Mouse (Mus musculus) erythroblast, adult 5-6 weeks (primary cell): ENCODE data around the gene Mul1. TPM values are rescaled to one million over a fixed set of nuclear protein-coding genes. Genes with fewer than 3 reads are reported as not detected.
A peak's percentile ranks its signal among the peaks of the same experiment; 100 is the strongest.
"Not testable (repeated sequence)": the region's sequence is repeated elsewhere in the genome, so short reads cannot be mapped to it uniquely, and the experiment has no call there.

Source experiments
- ATAC-seq: replicated peaks from 2 replicates; pipeline ENCODE4 v1.8.0; 2016; ENCODE audit warnings: moderate number of reproducible peaks, mild to moderate bottlenecking, moderate TSS enrichment, inconsistent platforms; ENCODE audit not compliant: poor library complexity, low FRiP score, severe bottlenecking
- total RNA-seq, 2 experiments: library from RNA; stranded (forward) in 1 of 2; stranded (reverse) in 1 of 2; fragments of 150-400 nt in 1 of 2; fragments of 200-764, 138-1000 nt in 1 of 2; gene quantifications; 2 replicates each; pipeline versions ENCODE4 v1.2.3 to v1.2.4; 2015 to 2017; ENCODE audit warnings: low replicate concordance in 2 of 2

Gene Mul1
- total RNA-seq (2015; ENCODE audit: low replicate concordance) = 3.7 and 4.2 TPM in 2 replicates
- 2.0 and 3.8 TPM in 2 replicates for total RNA-seq (2017; ENCODE audit: low replicate concordance)

DNA sequence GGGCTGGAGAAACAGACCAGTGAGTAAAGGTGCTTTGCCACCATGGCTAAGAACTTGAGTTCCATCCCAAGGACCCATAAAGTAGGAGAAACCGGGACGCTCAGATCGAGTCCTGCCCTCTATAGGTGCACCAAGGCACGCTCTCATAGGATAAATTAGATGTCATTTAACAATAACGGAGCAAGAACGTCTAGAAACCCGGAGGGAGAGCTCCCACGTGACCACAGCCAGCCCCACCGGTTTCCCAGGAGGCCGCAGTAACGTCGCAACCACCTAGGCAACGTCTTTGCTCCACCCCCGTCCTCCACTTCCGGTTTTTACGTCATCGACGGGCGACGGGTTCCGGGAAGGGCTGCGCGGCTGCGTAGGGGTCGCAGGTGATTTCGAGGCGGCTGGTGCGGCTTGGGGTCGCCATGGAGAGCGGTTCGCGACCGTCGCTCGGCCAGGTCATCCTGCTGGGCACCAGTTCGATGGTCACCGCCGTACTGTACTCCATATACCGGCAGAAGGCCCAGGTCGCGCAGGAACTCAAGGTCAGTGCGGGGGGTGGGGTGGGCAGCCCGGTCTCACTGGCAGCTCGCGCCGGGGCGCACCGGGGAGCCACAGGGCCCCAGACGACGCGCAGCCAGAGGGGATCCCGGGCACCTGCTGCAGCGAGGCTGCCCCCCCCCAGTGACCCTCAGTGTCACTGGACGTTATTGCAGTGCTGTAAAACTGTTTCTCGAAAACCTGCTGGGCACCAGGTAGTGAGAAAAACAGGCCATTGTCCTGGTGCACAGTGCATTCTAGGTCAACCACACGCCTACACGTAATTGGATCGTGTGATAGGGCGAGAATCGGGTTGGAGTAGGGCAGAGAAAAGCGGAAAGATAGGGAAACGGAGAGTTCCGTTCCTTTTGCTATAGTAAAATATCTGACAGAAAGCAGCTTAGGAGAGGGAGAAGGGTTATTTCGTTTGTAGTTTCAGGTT, at the start of gene Mul1:
Gene Mul1, plus strand, starts transcription at position 325 of the 970 bp plus-strand sequence.
- ATAC-seq = peak; percentile 97

DNA sequence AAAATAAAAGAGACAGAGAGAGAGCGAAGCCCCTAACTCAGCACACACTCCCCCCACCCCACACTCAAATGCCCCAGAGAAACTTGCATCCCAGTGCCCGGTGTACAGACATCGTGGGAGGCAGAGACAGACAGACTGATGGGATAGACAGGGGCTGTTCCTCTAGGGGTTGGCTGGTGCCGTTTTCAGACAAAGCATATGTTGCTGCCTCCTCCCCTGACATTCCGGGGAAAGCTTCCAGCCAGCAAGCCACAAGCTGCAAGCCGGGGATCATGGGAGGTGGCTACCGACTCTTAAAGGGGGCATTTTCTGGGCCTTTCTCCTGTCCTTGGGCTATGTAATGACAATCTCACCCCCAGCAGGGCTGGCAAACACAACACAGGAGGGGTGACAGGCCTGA, 40.8 kb upstream of the Mul1 start:
- no peak for ATAC-seq

DNA sequence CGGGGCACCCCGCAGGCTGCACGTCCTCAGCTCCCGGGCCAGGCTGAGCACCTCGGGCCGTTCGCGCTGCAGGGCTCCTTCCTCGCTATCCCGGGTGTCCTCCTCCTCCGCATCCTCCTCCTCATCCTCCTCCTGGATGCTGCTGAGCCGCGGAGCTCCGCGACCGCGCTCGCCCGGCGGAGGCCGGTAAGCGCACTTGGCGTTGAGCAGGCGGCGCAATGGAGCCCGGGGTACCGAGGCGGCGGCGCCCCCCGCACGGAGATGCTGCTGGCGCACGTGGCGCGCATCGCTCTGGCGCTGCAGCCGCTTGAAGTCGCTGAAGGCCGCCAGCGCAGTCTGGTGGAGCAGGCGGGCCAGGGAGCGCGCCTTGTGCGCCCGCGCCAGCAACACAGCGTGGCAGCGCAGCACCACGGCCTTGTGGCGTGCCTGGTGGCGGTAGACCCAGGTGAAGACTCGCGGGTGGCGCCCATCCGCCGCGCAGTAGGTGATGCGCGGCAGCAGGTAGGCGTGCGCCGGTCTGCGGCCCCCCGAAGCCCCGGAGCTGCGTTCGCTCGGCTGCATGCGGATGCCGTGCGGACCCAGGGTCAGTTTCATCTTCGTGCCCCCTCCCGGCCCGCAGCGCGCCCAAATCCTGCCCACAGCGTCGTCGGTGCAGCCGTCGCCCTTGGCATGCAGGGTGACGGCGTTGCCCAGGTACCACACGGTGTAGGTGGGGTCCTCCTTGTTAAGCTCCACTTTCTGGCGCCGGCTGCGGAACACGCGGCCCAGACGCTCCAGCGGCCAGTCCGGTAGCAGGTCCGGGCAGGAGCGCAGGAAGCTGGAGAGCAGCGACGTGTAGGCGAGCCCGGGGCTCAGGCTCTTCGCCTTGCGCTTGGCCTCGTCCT, 39.1 kb upstream of the Mul1 start:
- ATAC-seq = no peak

DNA sequence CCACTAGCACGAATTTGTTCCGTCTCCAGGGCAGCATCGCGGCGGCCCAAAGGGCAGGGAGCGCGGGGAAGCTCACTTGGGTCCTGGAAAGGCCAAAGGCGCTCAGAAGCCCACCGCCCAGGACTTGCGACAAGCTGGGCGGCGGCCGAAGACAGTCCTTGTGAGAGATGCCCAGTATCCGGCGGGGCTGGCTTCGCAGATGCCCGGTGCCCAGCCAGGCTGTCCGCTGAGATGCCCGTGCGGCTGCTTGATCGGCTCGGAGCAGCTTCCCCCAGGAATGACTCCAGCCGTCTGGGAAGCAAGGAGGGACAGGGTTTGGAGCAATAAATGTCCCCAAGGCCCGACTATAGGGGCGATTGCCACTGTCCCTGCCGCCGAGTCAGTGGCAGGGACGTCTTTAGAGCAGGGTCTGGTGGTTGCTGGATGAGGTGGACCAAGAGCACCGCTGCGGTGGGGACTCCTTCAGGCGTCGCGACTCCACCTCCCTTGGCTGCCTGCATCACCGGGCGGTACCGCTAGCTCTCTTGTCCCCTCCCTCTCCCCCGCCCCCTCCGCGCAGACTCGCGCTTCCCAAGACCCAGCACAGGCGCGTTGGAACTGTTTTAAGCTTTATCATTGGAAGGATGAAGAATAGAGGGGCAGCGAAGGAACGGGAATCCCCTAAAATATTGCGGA, 38.4 kb upstream of the Mul1 start, which contains the start of gene Fam43b:
Gene Fam43b, minus strand, starts transcription at position 558 of the 675 bp plus-strand sequence.
- no peak for ATAC-seq

DNA sequence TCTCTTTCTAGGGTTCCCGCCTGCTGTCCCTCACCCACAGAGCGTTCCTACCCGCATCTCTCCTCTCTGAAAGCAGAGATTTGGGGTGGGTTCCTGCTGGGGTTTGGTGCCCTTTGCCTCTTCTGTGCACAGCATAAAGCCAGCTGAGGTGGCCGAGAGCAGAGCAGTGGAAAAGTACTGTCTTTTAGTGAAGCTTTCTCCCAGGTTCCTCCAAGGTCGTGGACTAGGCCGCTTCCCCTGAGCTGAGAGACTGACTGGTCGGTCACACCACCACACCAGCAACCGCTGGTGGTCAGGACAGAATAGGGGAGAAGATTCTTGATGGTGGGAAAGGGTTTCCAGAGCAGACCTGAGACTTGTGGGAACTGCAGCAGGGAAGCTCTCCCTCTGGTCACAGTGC, 37.8 kb upstream of the Mul1 start:
- ATAC-seq = no peak

DNA sequence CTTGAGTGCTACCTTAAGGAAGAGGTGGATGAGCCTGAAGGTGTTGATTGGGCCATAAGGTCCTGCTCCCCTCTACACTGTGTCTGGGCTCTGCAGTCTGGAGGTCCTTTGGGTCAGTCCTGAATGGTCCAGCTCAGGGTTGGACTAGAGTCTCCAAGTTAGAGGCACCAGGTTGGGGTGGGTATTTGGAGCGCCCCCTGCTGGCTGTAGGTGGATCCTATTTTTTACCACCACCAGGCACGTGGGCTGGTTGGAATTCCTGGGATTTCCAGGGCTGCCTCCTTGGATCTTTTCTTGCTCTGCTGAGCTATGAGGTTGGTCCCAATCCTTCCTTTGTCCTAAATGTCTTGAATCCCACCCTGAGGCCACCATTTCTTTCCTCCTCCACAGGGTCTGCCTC, 29.7 kb upstream of the Mul1 start:
- peak; percentile 91 for ATAC-seq

DNA sequence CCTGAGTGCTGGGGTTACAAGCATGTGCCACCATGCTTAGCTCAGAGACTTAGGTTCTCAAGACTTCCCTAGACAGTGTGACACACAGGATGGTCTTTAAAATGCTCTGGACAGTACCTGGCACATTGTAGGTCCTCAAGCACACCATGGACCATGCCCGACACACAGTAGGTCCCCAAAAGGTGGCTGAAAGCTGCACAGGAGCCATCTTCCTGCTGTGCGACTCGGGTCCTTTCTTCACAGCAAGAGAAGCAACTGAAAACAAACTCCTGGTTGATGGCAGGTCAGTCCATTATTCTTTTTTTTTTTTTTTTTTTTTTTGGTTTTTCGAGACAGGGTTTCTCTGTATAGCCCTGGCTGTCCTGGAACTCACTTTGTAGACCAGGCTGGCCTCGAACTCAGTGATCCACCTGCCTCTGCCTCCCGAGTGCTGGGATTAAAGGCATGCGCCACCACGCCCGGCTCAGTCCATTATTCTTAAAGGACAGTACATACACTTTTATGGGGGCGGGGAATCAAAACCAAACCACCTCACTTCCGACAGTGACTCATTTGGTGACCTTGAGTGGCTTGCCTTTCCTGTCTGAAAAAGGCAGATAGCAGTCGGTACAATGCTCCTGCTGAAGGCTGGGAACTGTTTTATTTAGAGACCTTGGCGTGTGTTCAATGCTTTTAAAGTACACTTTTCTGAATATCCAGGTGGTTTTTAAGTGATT, 26.8 kb upstream of the Mul1 start:
- ATAC-seq = no peak

DNA sequence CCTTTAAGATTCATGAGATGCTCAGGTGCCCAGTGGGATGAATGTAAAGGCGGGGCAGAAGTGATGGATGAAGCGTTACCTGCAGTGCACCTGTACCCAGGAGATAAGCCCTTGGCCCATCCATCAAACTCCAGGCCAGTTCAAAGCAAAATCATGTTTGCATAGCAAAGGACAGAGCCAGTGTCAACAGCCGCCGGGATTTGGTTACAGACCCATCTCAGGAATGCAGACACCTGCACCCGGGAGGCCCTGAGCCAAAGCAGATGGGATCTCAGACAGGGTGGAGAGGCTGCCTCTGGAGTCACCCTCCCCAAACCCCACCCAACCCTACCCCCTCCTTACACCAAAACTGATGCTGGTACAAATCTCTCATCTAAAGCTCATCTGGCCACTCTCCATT, 23.5 kb upstream of the Mul1 start:
- ATAC-seq = no peak

DNA sequence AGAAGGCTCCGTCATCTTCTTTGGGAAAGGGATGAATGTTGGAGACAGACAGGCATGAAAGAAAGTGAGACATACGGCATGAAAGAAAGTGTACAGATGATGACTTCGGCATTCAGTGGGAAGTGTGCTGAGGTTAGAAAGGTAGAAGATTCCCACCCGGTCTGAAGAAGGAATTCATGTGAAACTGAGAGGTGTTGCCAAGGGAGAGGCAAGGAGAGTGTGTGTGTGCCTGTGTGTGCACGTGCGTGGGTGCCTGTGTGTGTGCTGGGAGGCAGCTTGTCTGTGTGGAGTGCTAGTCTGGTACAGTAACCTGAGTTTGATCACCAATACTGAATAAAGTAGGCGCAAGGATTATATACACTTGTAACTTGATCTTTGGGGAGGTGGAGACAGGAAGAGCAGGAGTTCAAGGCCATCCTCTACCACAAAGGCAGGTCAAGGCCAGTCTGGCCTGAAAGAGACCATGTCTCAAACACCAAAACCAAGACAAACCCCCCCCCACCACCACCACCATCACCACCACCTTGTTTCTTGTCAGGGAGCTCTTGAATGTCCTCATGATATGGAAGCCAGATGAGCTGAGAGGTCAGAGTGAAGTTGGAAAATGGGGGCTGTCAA, 22.9 kb upstream of the Mul1 start:
- ATAC-seq = no peak

DNA sequence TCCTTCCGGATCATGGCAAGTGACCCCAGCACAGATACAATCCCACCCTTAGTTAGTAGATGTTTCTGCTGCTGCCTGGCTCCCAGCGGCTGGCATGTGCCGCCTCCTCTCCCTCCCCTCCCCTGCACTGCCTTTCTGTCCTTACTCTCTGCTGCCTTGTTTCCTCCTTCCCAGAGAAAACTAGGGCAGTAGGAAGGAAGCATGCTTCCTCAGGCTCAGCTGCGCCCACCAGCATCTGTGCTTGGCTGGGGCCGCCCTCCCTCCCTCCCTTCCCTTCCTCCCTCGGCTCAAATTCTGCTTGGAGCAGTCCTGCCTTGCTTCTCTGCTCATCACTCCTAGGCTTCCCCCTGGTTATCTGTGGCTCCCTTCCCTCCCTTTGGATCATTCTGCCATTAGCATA, 19.7 kb upstream of the Mul1 start:
- ATAC-seq = no peak

DNA sequence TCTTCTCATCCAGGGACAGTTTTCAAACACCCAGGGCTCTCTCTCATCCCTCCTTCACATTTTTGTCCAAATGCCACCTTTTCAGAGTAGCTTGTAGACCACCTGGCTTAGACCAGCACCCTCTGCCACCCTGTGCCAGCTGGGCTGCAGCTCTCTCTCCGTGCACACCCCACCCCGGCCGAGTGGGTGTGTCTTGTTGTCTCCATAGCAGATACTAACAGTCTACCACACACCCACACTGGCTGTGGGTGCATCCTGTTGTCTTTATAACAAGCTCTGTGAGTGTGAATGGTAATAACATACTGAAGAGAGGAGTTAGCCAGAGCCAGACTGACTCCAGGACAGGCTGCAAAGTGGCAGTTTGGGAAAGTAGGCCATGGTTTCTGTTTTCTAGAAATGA, 18.5 kb upstream of the Mul1 start:
- ATAC-seq = no peak

DNA sequence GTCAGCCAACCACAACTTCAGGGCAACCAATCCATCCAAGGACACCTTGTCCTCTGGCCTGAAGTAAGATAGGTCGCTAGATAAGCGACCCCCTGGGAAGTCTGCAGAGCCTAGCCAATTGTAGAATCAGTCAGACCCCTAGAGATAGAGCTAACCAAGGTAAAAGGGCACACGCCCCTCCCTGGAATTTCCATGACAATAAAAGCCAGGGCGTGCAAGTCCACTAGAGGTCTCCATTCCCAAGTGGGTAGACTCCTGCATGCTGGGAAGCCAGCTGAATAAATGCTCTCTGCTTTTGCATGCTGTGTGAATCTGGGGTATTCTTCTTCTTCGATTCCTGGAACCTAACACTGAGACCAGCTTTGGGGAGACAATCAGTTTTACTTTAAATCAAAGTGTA, 18.1 kb upstream of the Mul1 start:
- ATAC-seq = no peak

DNA sequence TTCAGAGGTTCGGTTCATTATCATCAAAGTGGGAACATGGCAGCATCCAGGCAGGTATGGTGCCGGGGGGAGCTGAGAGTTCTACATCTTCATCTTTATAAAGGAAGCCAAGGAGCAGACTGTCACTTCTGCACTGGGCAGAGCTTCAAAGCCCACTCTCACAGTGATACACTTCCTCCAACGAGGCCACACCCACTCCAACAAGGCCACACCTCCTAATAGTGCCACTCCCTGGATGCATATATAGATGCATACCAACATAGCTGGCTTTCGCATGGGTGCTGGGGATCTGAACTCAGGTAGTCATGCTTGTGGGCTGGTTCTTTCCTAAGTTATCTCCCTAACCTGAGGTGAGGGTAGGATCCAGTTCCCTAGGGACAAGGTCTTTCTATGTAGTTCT, 16.6 kb upstream of the Mul1 start:
- no peak for ATAC-seq

DNA sequence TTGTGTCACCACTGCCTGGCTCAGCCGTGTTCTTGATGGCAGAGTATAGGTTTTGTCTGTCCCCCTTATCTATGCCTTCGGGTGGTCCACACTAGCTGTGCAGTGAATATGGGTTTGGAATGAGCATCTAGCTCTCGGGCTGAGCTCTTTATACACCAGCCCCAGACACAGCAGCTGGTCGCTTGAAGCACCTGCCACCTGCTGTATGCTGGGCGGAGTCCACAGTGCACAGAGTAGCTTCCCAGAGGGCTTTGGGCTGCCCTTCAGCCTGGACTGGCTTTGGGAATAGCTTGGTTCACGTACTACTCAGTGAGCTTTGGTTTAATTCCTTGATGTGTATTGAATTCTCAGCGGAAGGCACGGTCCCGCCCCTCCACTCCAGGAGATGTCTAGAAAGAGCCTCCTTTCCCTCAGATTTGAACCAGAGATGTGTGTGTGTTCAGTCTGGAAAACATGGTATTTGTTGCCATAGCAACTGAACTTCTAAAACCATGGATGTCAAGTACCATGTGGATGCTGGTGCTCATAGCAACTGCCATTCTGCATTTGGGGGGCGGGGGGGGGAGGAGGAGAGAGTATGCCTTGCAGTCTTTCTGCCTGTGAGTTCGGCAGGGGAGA, 16.0 kb upstream of the Mul1 start:
- no peak for ATAC-seq

DNA sequence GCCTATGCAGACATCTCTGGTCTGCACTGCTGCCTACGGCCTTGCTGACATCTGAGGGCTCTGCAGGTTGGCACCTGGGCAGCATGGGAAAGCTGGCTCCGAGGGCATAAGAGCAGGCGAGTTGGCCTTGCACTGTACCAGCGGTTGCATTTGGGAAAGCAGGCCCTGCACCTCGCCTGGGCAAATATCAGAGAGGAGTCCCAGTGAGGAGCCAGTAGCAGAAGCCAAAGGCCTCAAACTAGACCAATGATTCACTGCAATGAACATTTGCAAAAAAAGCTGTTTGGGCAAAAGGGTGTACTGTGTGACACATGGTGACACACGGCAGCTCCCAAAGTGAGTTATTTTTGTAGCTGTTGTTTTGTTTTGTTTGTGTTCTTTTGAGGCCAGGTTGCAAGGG, 9.4 kb upstream of the Mul1 start:
- no peak for ATAC-seq

DNA sequence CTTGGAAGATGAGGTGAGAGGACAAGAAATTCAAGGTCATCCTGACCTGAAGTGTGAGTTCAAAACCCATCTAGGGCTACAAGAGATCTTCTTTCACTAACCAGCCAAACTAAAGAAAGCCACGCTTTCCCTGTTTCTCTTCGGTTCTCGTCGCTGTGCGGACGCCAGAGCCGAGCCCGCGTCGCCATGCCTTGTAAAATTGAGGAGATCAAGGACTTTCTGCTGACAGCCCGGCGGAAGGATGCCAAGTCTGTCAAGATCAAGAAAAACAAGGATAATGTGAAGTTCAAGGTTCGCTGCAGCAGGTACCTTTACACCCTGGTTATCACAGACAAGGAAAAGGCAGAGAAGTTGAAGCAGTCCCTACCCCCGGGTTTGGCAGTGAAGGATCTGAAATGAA, 8.9 kb upstream of the Mul1 start:
- not testable (repeated sequence) for ATAC-seq

DNA sequence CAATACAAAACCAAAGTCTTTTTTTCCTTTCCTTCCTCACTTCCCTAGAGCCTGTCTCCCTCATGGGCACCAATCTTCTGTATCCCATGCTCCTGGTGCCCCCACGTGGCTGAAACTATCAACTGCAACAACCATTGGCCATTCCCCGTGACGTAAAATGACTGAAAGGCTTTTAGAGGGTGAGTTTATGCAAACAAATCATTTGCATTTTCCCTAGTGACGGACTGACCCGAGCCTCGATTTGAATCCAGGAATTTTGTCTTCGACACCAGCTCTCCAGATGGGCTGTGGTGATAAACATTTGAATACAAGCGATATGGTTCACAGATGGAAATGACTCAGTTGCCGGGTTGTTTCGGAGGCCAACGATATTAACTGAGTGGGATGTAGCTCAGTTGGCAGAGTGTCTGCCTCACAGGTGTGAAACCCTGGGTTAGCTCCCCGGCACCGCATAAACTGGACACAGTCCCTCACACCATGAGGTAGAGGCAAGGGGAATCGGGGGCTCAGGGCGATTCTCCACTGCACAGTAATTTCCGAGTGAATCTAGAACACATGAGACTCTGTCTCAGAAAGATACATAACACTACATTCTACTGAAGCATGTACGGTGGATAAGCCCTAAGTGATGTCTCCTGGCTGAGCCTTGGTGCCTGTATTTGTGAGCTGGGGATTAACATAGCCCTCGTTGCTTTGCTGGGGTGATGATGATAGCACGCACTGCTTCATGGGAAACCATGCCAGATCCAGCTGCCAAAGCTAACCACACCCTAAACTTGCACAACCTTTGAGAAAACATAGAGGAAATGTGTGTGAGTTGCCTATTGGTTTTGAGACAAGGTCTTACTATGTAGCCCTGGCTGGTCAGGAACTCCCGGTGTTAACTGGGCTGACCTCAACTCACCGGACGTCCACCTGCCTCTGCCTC, 7.4 kb upstream of the Mul1 start:
- peak; percentile 81 for ATAC-seq
